Mouse (Mus musculus) heart, postnatal 36 days (tissue): ENCODE measurements around the gene Ccdc85a. TPM values are rescaled to one million over a fixed set of nuclear protein-coding genes. Genes with fewer than 3 reads are reported as not detected.

Source experiments
- DNase-seq, 2 experiments: peaks; one replicate each; pipeline ENCODE4 v3.0.0; 2021 to 2022
- intact Hi-C: fragments of 180-260 bp; cut with DNase I; formaldehyde crosslinking; loops from one replicate; pipeline ENCODE4 v1.15.1; 2025
- total RNA-seq, 2 experiments: library from RNA; stranded (reverse); gene quantifications; 2 replicates each; pipeline ENCODE4 v1.2.3; 2021

Ccdc85a gene
- 10 to 100 TPM; 10.5 to 14.1 TPM for total RNA-seq

GRCm38 (mm10) chr11:28583911-28584434 is at the start of gene Ccdc85a:
TSS of gene Ccdc85a (minus strand) at chr11:28584324.
- intact Hi-C loops, result loop anchor here (2.0 to 10.0 kb wide), 6 partner anchors 42 to 1359 kb away; no protein-coding TSS in a partner anchor
- peak; percentile 72 to 73 for DNase-seq

- DNase-seq, result no peak
- intact Hi-C loops, result no loop called here
Measured at GRCm38 (mm10) chr11:28633571-28634125, 49.5 kb upstream of the Ccdc85a start.

GRCm38 (mm10) chr11:28633093-28633492 is 49.0 kb upstream of the Ccdc85a start:
- no peak for DNase-seq
- intact Hi-C loops, result no loop called here

- no peak for DNase-seq
- intact Hi-C loops, result no loop called here
Measured at GRCm38 (mm10) chr11:28630771-28631170, 46.6 kb upstream of the Ccdc85a start.

GRCm38 (mm10) chr11:28610781-28611491 is 26.8 kb upstream of the Ccdc85a start:
- intact Hi-C loops, result loop anchor here (1.0 to 10.0 kb wide), 4 partner anchors 81 to 524 kb away; partner anchors contain the start of gene Pnpt1
- no peak for DNase-seq

- DNase-seq, result peak; percentile 22 to 24
- intact Hi-C loops, result loop anchor here (2.0 to 10.0 kb wide), 6 partner anchors 41 to 1359 kb away; no protein-coding TSS in a partner anchor
Measured at GRCm38 (mm10) chr11:28583138-28583910, 800 bp downstream of the Ccdc85a start.

GRCm38 (mm10) chr11:28582218-28582617 is 1.9 kb downstream of the Ccdc85a start:
- DNase-seq, result peak; percentile 19 to 26
- intact Hi-C loops, result loop anchor here (2.0 to 10.0 kb wide), 6 partner anchors 40 to 1357 kb away; no protein-coding TSS in a partner anchor

GRCm38 (mm10) chr11:28572423-28572822 is 11.7 kb downstream of the Ccdc85a start:
- DNase-seq, result no peak
- intact Hi-C loops, result no loop called here

GRCm38 (mm10) chr11:28556420-28556819 is 27.7 kb downstream of the Ccdc85a start:
- intact Hi-C loops, result no loop called here

GRCm38 (mm10) chr11:28543429-28543828 is 40.7 kb downstream of the Ccdc85a start:
- DNase-seq, result no peak
- intact Hi-C loops, result loop anchor here (5.0 kb wide), 1 partner anchor 39 kb away; the partner anchor contains the start of gene Ccdc85a

More at GRCm38 (mm10) chr11:28556420-28556819, 27.7 kb downstream of the Ccdc85a start:
- DNase-seq, result no peak

GRCm38 (mm10) chr11:28541307-28541706 is 42.8 kb downstream of the Ccdc85a start:
- intact Hi-C loops, result loop anchor here (5.0 kb wide), 1 partner anchor 41 kb away; the partner anchor contains the start of gene Ccdc85a
- DNase-seq, result no peak

GRCm38 (mm10) chr11:28533286-28533685 is 50.8 kb downstream of the Ccdc85a start:
- intact Hi-C loops, result no loop called here

GRCm38 (mm10) chr11:28501190-28501589 is 82.9 kb downstream of the Ccdc85a start:
- intact Hi-C loops, result no loop called here
- DNase-seq, result no peak

More at GRCm38 (mm10) chr11:28533286-28533685, 50.8 kb downstream of the Ccdc85a start:
- no peak for DNase-seq

GRCm38 (mm10) chr11:28497034-28497433 is 87.1 kb downstream of the Ccdc85a start:
- DNase-seq, result peak in 1 of 2 experiments; percentile 9
- intact Hi-C loops, result no loop called here

- intact Hi-C loops, result loop anchor here (2.0 kb wide), 1 partner anchor 89 kb away; no protein-coding TSS in a partner anchor
Measured at GRCm38 (mm10) chr11:28493362-28493761, 90.8 kb downstream of the Ccdc85a start.

GRCm38 (mm10) chr11:28491330-28491729 is 92.8 kb downstream of the Ccdc85a start:
- intact Hi-C loops, result no loop called here
- no peak for DNase-seq

More at GRCm38 (mm10) chr11:28493362-28493761, 90.8 kb downstream of the Ccdc85a start:
- DNase-seq, result no peak

- DNase-seq, result no peak
- intact Hi-C loops, result no loop called here
Measured at GRCm38 (mm10) chr11:28484083-28484729, 99.9 kb downstream of the Ccdc85a start.

- intact Hi-C loops, result no loop called here
- DNase-seq, result no peak
Measured at GRCm38 (mm10) chr11:28477088-28477487, 107.0 kb downstream of the Ccdc85a start.

- DNase-seq, result no peak
- intact Hi-C loops, result loop anchor here (2.0 kb wide), 1 partner anchor 117 kb away; no protein-coding TSS in a partner anchor
Measured at GRCm38 (mm10) chr11:28465726-28466125, 118.4 kb downstream of the Ccdc85a start.

- intact Hi-C loops, result no loop called here
- no peak for DNase-seq
Measured at GRCm38 (mm10) chr11:28464926-28465325, 119.2 kb downstream of the Ccdc85a start.
